Mouse (Mus musculus): Measurements from ENCODE around the gene Rbfox1. TPM values are rescaled to one million over a fixed set of nuclear protein-coding genes. Genes with fewer than 3 reads are reported as not detected.
A peak's percentile ranks its signal among the peaks of the same experiment; 100 is the strongest.

Gene Rbfox1
- polyA plus RNA-seq, 1 experiment from 2014 or later: 148 TPM

- 17% methylated on average over 9 of the region's 9 CpGs for WGBS
These were observed 462.9 kb downstream of the Rbfox1 start for GRCm38 (mm10) chr16:6348103-6348502.

DNA sequence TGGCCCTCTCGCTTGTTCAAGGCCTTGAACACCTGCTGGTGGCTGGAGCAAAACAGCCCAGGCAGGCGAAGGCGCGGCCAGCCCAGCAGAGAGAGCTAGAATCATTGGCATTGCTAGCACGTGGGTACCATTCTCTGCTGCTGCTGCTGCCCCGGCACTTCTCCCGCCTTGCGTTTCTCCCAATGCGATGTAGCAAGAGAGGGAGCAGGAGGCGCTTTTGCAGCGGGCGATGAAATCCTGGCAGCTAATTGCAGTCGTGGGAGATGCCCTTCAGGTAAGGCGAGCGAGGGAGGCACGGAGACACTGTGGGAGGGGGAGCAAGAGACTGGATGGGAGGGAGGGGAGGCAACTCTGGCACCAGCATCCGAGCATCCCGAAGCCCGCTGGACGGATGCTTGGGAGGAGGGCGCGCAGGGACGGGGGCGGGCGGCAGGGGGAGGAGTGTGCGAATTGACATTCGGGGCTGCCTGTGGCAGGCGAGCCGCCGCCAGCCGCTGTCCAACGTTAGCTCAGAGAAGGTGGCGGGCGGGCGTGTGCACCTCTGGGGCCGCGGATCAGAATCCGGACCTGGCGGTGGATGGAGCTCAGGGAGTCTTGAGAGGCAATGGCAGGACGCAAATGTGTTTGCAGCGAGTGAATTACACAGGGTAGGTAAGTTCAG, 463.6 kb downstream of the Rbfox1 start:
- ATAC-seq (ENCODE audit: low FRiP score): peak; percentile 89

More at GRCm38 (mm10) chr16:6348103-6348502, 462.9 kb downstream of the Rbfox1 start:
- Histone ChIP-seq H3K36me3 (no peaks in the 10 kb centered on the region), H3K27ac (peak overlapping the region; percentile 88), H3K27me3 (peaks cover 15% of the 10 kb centered on the region), H3K9me3 (no peaks in the 10 kb centered on the region), H3K9ac (peak overlapping the region; percentile 79), H3K4me3 (peak overlapping the region; percentile 53), H3K4me1 (replicated peaks) (peaks cover 28% of the 10 kb centered on the region), H3K4me2 (peak overlapping the region; percentile 79)
- ATAC-seq (ENCODE audit: low FRiP score): peak; percentile 43; the same call in 1 of the 2 replicates

DNA sequence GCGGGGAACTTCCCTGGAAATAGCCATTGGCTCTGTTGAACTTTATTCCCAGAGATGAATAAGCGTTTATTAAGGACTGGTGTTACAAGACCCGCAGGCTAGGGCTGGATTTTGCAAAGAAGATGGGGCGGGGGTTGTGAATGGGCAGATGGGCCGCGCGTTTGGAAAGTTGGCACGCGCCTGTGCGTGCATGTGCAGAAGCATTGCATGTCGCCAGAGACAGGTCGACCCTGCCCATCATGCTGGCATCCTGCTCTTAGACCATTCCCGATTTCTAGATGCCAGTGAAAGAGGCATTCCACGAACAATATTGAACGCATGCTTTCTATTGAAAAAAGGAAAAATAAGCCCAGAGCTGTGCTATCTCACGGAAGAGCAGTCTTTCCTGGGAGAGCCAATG, 464.2 kb downstream of the Rbfox1 start:
- H3K4me3 ChIP-seq: peak overlapping the region; percentile 53
- H3K9ac ChIP-seq: peak overlapping the region; percentile 79
- no peaks in the 10 kb centered on the region for H3K36me3 ChIP-seq
- H3K9me3 ChIP-seq: no peaks in the 10 kb centered on the region
- peaks cover 15% of the 10 kb centered on the region for H3K27me3 ChIP-seq
- 22% methylated on average over 16 of the region's 16 CpGs for WGBS
- H3K4me2 ChIP-seq: peak overlapping the region; percentile 79
- H3K27ac ChIP-seq: peak overlapping the region; percentile 88
- H3K4me1 ChIP-seq (replicated peaks): peaks cover 30% of the 10 kb centered on the region
- ATAC-seq (ENCODE audit: low FRiP score): peak; percentile 38

More for the DNA sequence above, 463.6 kb downstream of the Rbfox1 start:
- under 1% methylated on average over 40 of the region's 41 CpGs for WGBS
- H3K4me3 ChIP-seq: peak overlapping the region; percentile 53
- peak overlapping the region; percentile 79 for H3K9ac ChIP-seq
- H3K4me1 ChIP-seq (replicated peaks): peaks cover 30% of the 10 kb centered on the region
- peak overlapping the region; percentile 79 for H3K4me2 ChIP-seq
- peak overlapping the region; percentile 88 for H3K27ac ChIP-seq
- peaks cover 15% of the 10 kb centered on the region for H3K27me3 ChIP-seq
- H3K36me3 ChIP-seq: no peaks in the 10 kb centered on the region
- no peaks in the 10 kb centered on the region for H3K9me3 ChIP-seq

GRCm38 (mm10) chr16:6350256-6350655, 465.1 kb downstream of the Rbfox1 start:
- no peak for ATAC-seq (ENCODE audit: low FRiP score)
- H3K9ac ChIP-seq: peak overlapping the region; percentile 79; the same call in 1 of the 2 replicates
- H3K4me1 ChIP-seq (replicated peaks): peaks cover 30% of the 10 kb centered on the region
- H3K9me3 ChIP-seq: no peaks in the 10 kb centered on the region
- H3K27me3 ChIP-seq: peaks cover 15% of the 10 kb centered on the region
- peak overlapping the region; percentile 79 for H3K4me2 ChIP-seq
- no peak overlapping the region for H3K27ac ChIP-seq
- peak overlapping the region; percentile 53 for H3K4me3 ChIP-seq
- no peaks in the 10 kb centered on the region for H3K36me3 ChIP-seq
- 87% methylated on average over 11 of the region's 11 CpGs for WGBS

DNA sequence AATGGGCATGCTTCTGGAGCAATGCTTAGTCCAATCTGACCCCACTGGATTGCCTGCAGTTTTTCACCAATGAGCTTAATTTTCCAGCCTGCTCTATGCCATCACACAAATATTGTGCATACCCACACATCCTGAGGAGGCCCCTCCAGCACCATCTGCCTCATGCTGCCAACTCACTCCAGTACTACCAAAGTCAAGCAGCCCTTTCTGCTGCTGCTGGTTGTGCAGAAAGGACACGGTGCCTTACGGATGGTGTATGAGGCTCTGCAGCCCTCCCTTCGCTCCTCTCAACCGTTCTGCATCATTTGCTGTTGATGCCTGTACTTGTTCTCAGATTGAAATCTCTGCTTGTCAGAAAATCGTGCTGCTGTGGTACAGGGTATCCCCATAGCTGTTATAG, 468.0 kb downstream of the Rbfox1 start:
- H3K9ac ChIP-seq: no peak overlapping the region
- no peak overlapping the region for H3K4me3 ChIP-seq
- H3K27ac ChIP-seq: no peak overlapping the region
- no peak for ATAC-seq (ENCODE audit: low FRiP score)
- 71% methylated on average over 5 of the region's 5 CpGs for WGBS
- H3K36me3 ChIP-seq: no peaks in the 10 kb centered on the region
- no peak overlapping the region for H3K4me2 ChIP-seq
- H3K27me3 ChIP-seq: peaks cover 15% of the 10 kb centered on the region
- H3K9me3 ChIP-seq: no peaks in the 10 kb centered on the region
- peaks cover 24% of the 10 kb centered on the region for H3K4me1 ChIP-seq (replicated peaks)

GRCm38 (mm10) chr16:6356931-6357330, 471.8 kb downstream of the Rbfox1 start:
- Histone ChIP-seq H3K36me3 (no peaks in the 10 kb centered on the region), H3K4me3 (no peak overlapping the region), H3K9ac (no peak overlapping the region), H3K27me3 (no peaks in the 10 kb centered on the region), H3K4me1 (replicated peaks) (0 out of 2 replicates have a peak, but pooled peaks cover 7% of the 10 kb centered on the region), H3K9me3 (no peaks in the 10 kb centered on the region), H3K4me2 (no peak overlapping the region), H3K27ac (no peak overlapping the region)
- WGBS: 78% methylated on average over 3 of the region's 3 CpGs
- no peak for ATAC-seq (ENCODE audit: low FRiP score)

DNA sequence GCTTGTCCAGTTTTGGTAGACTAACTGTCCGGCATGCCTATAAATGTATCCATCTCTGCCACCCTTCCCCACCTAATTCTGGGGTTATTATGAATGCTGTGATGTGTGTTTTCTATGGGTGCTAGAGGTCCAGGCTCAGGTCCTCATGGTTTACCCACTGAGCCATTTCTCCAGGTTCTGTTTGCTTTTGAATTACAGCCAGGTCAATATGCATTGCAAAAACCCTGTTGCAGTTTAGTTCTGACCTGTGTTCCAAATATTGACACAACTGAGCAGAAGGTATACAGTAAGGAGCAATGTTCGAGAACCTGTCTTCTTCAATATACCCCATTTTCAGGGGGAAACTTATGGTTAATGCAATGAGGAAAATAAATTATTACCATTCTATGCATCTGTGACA, 480.6 kb downstream of the Rbfox1 start:
- H3K4me1 ChIP-seq (replicated peaks): no peaks in the 10 kb centered on the region
- no peak for ATAC-seq (ENCODE audit: low FRiP score)
- H3K27ac ChIP-seq: no peak overlapping the region
- H3K4me2 ChIP-seq: no peak overlapping the region
- no peaks in the 10 kb centered on the region for H3K27me3 ChIP-seq
- no peaks in the 10 kb centered on the region for H3K36me3 ChIP-seq
- H3K4me3 ChIP-seq: no peak overlapping the region
- 85% methylated on average over 2 of the region's 2 CpGs for WGBS
- H3K9me3 ChIP-seq: no peaks in the 10 kb centered on the region
- H3K9ac ChIP-seq: no peak overlapping the region

GRCm38 (mm10) chr16:6366649-6367048, 481.5 kb downstream of the Rbfox1 start:
- no peak overlapping the region for H3K9ac ChIP-seq
- no peak overlapping the region for H3K4me2 ChIP-seq
- 81% methylated on average over 6 of the region's 6 CpGs for WGBS
- H3K27ac ChIP-seq: no peak overlapping the region
- no peaks in the 10 kb centered on the region for H3K4me1 ChIP-seq (replicated peaks)
- no peaks in the 10 kb centered on the region for H3K9me3 ChIP-seq
- ATAC-seq (ENCODE audit: low FRiP score): no peak
- no peaks in the 10 kb centered on the region for H3K27me3 ChIP-seq
- H3K4me3 ChIP-seq: no peak overlapping the region
- no peaks in the 10 kb centered on the region for H3K36me3 ChIP-seq

GRCm38 (mm10) chr16:6380924-6381323, 495.8 kb downstream of the Rbfox1 start:
- Histone ChIP-seq H3K4me1 (replicated peaks) (peaks cover 11% of the 10 kb centered on the region), H3K9ac (no peak overlapping the region), H3K36me3 (no peaks in the 10 kb centered on the region), H3K4me3 (no peak overlapping the region), H3K27ac (no peak overlapping the region), H3K9me3 (no peaks in the 10 kb centered on the region), H3K4me2 (no peak overlapping the region), H3K27me3 (no peaks in the 10 kb centered on the region)
- WGBS: 94% methylated on average over 3 of the region's 3 CpGs
- ATAC-seq (ENCODE audit: low FRiP score): no peak

GRCm38 (mm10) chr16:6381572-6381971, 496.4 kb downstream of the Rbfox1 start:
- Histone ChIP-seq H3K9me3 (no peaks in the 10 kb centered on the region), H3K4me1 (replicated peaks) (peaks cover 11% of the 10 kb centered on the region), H3K4me2 (no peak overlapping the region), H3K4me3 (no peak overlapping the region), H3K36me3 (no peaks in the 10 kb centered on the region), H3K27ac (peak overlapping the region; percentile 26), H3K27me3 (no peaks in the 10 kb centered on the region), H3K9ac (no peak overlapping the region)
- WGBS: 60% methylated on average over 2 of the region's 2 CpGs
- no peak for ATAC-seq (ENCODE audit: low FRiP score)

GRCm38 (mm10) chr16:6382712-6383111, 497.6 kb downstream of the Rbfox1 start:
- Histone ChIP-seq H3K9me3 (no peaks in the 10 kb centered on the region), H3K36me3 (no peaks in the 10 kb centered on the region), H3K9ac (no peak overlapping the region), H3K27me3 (no peaks in the 10 kb centered on the region), H3K27ac (no peak overlapping the region), H3K4me3 (no peak overlapping the region), H3K4me1 (replicated peaks) (peaks cover 11% of the 10 kb centered on the region), H3K4me2 (no peak overlapping the region)
- WGBS: 88% methylated on average over 5 of the region's 5 CpGs
- no peak for ATAC-seq (ENCODE audit: low FRiP score)

DNA sequence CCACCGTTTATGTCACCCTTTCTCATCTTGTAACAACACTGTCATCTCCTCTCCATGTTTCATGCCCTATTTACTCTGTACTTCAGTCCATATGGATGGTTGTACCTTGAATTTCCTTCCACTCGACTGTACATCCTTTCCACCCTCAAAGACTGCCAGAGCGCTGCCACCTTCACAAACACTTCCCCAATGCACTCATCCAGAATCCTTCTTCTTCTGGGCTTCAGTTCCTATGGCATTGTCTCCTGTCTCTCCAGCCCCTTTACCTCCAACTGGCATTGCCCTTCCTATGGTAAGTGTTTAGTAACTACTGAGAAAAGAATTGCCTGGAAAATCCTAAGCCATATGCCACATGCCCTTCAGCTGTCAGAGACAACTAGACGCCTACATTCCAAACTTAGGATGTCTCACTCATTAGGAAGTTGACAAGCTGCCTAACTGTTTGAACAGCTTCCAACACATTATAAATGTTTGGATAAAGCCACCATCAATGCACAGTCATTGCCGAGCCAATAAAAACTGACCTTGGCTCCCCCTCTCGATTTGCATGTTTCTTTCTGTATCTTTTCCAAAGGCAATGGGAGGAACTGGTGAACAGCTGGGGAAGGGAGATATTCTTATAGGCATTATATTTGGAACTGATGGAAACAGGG, 505.2 kb downstream of the Rbfox1 start:
- Histone ChIP-seq H3K4me2 (no peak overlapping the region), H3K36me3 (no peaks in the 10 kb centered on the region), H3K27me3 (no peaks in the 10 kb centered on the region), H3K4me1 (replicated peaks) (no peaks in the 10 kb centered on the region), H3K9me3 (no peaks in the 10 kb centered on the region), H3K27ac (no peak overlapping the region), H3K4me3 (no peak overlapping the region), H3K9ac (no peak overlapping the region)
- WGBS: 87% methylated on average over 6 of the region's 6 CpGs
- ATAC-seq (ENCODE audit: low FRiP score): no peak
